Comparison of ENCODE assay signal across 18 mouse cellular contexts in the genomic region with DNA sequence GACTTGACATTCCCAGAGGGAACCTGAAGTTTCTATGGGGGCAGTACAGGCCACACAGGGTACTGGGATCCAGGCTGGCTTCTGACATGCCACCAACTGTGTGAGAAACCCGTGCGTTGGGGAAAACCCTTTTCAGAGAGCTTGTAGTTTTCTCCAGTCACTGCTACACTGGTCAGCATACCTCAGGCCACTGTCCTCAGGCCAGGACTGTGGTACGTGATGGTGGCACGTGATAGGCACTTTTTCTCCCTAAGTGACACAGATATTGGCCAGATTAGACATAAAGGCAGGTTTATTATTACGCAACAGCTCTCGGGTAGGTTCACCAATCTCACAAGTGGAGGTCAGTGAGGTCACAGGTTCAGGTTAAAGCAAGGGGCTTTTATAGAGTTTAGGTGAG. TPM values are rescaled to one million over a fixed set of nuclear protein-coding genes. Genes with fewer than 3 reads are reported as not detected.
A peak's percentile ranks its signal among the peaks of the same experiment; 100 is the strongest.
DNase-seq lines count a peak whose midpoint lies in the region; ATAC-seq and TF ChIP-seq lines count a peak whose summit lies in the region.
"Had no signal": no experiment of that assay in that cellular context is flagged by ENCODE, and none has a peak within 500 bp of the region (broad histone marks: within the 10 kb centered on the region; RNA-seq: fewer than 3 reads in every experiment).

No protein-coding gene starts in this region.

- no peak overlapping the region for H3K27ac ChIP-seq in liver, adult 2 months (replicated peaks; ENCODE audit: insufficient read depth, low read depth, low read length)
- no peak overlapping the region for H3K27ac ChIP-seq in liver, embryonic 11.5 days (ENCODE audit: low read depth, low read length)
- H3K27ac ChIP-seq in hindbrain, embryonic 11.5 days (ENCODE audit: low read depth, low read length), result peak overlapping the region; percentile 78
- peak overlapping the region; percentile 93 for H3K27ac ChIP-seq in midbrain, embryonic 10.5 days (replicated peaks)
- 0 out of 2 replicates have a peak overlapping the region, but pooled peaks have one; percentile 77 for H3K27ac ChIP-seq in midbrain, postnatal 0 days (ENCODE audit: low read depth, low read length)
- H3K27ac ChIP-seq: embryonic facial prominence, embryonic 15.5 days; limb, embryonic 15.5 days had no signal

- DNase-seq in liver, adult 2 months (ENCODE audit: extremely low read depth, low read depth, low spot score), result peak; percentile 77
- DNase-seq in liver, embryonic 11.5 days (ENCODE audit: low spot score), result no peak
- DNase-seq in hindbrain, embryonic 11.5 days (ENCODE audit: low spot score), result no peak
- DNase-seq in midbrain, embryonic 10.5 days (ENCODE audit: low spot score), result peak; percentile 13
- no peak for DNase-seq in midbrain, postnatal 0 days (ENCODE audit: low spot score)
- no peak for DNase-seq in kidney, postnatal 10 days
- DNase-seq in urinary bladder, postnatal 14 days (ENCODE audit: low spot score), result no peak
- DNase-seq: cerebellum, postnatal 36 days; heart, adult 18-20 months; heart, postnatal 36 days; liver, postnatal 0 days; lung, postnatal 10 days had no signal

- 0 out of 2 replicates have a peak, but pooled peaks cover 1% of the 10 kb centered on the region for H3K4me1 ChIP-seq in liver, adult 2 months (ENCODE audit: control insufficient read depth, insufficient read depth, low read length)
- H3K4me1 ChIP-seq in liver, embryonic 11.5 days (replicated peaks; ENCODE audit: control insufficient read depth, insufficient read depth, low read length), result no peaks in the 10 kb centered on the region
- H3K4me1 ChIP-seq in hindbrain, embryonic 11.5 days (replicated peaks; ENCODE audit: control insufficient read depth, insufficient read depth, low read length), result peaks cover 27% of the 10 kb centered on the region
- peaks cover 66% of the 10 kb centered on the region for H3K4me1 ChIP-seq in midbrain, embryonic 10.5 days
- H3K4me1 ChIP-seq in midbrain, postnatal 0 days (ENCODE audit: insufficient read depth, low read length), result peaks cover 29% of the 10 kb centered on the region

- TF ChIP-seq CTCF in liver, adult 2 months (IDR thresholded peaks at IDR 0.05; ENCODE audit: low read depth, low read length), result no peak
- peak; percentile 28 for TF ChIP-seq CTCF in midbrain, postnatal 0 days (IDR thresholded peaks at IDR 0.05)

- no peak overlapping the region for H3K9ac ChIP-seq in liver, adult 2 months (ENCODE audit: low read depth, low read length)
- H3K9ac ChIP-seq in liver, embryonic 11.5 days (ENCODE audit: low read depth, low read length), result no peak overlapping the region
- no peak overlapping the region for H3K9ac ChIP-seq in hindbrain, embryonic 11.5 days (ENCODE audit: low read depth, low read length)
- H3K9ac ChIP-seq in midbrain, postnatal 0 days (replicated peaks; ENCODE audit: low read length, poor library complexity, severe bottlenecking), result no peak overlapping the region
- H3K9ac ChIP-seq: embryonic facial prominence, embryonic 15.5 days; limb, embryonic 15.5 days; liver, postnatal 0 days; neural tube, embryonic 15.5 days had no signal

- no peak for TF ChIP-seq POLR2A in liver, adult 2 months (IDR thresholded peaks at IDR 0.05; ENCODE audit: extremely low read depth, insufficient read depth, low read length)

- H3K27me3 ChIP-seq in liver, adult 2 months (ENCODE audit: control insufficient read depth, insufficient read depth, low read length), result peaks cover 2% of the 10 kb centered on the region; the same call in 1 of the 2 replicates
- H3K27me3 ChIP-seq in liver, embryonic 11.5 days (replicated peaks; ENCODE audit: control insufficient read depth, insufficient read depth, low read length), result no peaks in the 10 kb centered on the region
- H3K27me3 ChIP-seq in hindbrain, embryonic 11.5 days (ENCODE audit: control insufficient read depth, insufficient read depth, low read length), result no peaks in the 10 kb centered on the region
- 0 out of 2 replicates have a peak, but pooled peaks cover 15% of the 10 kb centered on the region for H3K27me3 ChIP-seq in midbrain, embryonic 10.5 days (ENCODE audit: low read depth, poor library complexity, severe bottlenecking)
- no peaks in the 10 kb centered on the region for H3K27me3 ChIP-seq in midbrain, postnatal 0 days (ENCODE audit: insufficient read depth, low read length)
- H3K27me3 ChIP-seq: embryonic facial prominence, embryonic 15.5 days; limb, embryonic 15.5 days; neural tube, embryonic 15.5 days had no signal

- no peak overlapping the region for H3K4me2 ChIP-seq in liver, embryonic 11.5 days
- H3K4me2 ChIP-seq in hindbrain, embryonic 11.5 days (replicated peaks; ENCODE audit: low read depth, low read length), result no peak overlapping the region
- 0 out of 2 replicates have a peak overlapping the region, but pooled peaks have one; percentile 1 for H3K4me2 ChIP-seq in midbrain, postnatal 0 days (ENCODE audit: low read depth, low read length, poor library complexity, severe bottlenecking)
- H3K4me2 ChIP-seq: embryonic facial prominence, embryonic 15.5 days; limb, embryonic 15.5 days had no signal

- H3K79me2 ChIP-seq in liver, adult 2 months (ENCODE audit: control insufficient read depth, insufficient read depth, low read length), result no peaks in the 10 kb centered on the region

- ATAC-seq in liver, embryonic 11.5 days (replicated peaks; ENCODE audit: low FRiP score), result no peak
- no peak for ATAC-seq in hindbrain, embryonic 11.5 days (ENCODE audit: low FRiP score)
- no peak for ATAC-seq in midbrain, postnatal 0 days (ENCODE audit: low FRiP score)
- ATAC-seq in megakaryocyte, adult 5-6 weeks (ENCODE audit: poor library complexity, severe bottlenecking), result no peak
- ATAC-seq: intestine, embryonic 16.5 days; liver, postnatal 0 days had no signal

- H3K36me3 ChIP-seq in liver, adult 2 months (ENCODE audit: control insufficient read depth, insufficient read depth, low read length), result no peaks in the 10 kb centered on the region
- no peaks in the 10 kb centered on the region for H3K36me3 ChIP-seq in liver, embryonic 11.5 days (ENCODE audit: control insufficient read depth, insufficient read depth, low read length)
- no peaks in the 10 kb centered on the region for H3K36me3 ChIP-seq in hindbrain, embryonic 11.5 days (ENCODE audit: control insufficient read depth, insufficient read depth, low read length)
- no peaks in the 10 kb centered on the region for H3K36me3 ChIP-seq in midbrain, embryonic 10.5 days
- H3K36me3 ChIP-seq in midbrain, postnatal 0 days (ENCODE audit: insufficient read depth, low read length), result no peaks in the 10 kb centered on the region
- H3K36me3 ChIP-seq: embryonic facial prominence, embryonic 15.5 days; limb, embryonic 15.5 days; neural tube, embryonic 15.5 days had no signal

- H3K9me3 ChIP-seq in liver, embryonic 11.5 days (ENCODE audit: control insufficient read depth, low read length), result no peaks in the 10 kb centered on the region
- no peaks in the 10 kb centered on the region for H3K9me3 ChIP-seq in hindbrain, embryonic 11.5 days (ENCODE audit: control insufficient read depth, low read length)
- H3K9me3 ChIP-seq in midbrain, embryonic 10.5 days (replicated peaks), result no peaks in the 10 kb centered on the region
- no peaks in the 10 kb centered on the region for H3K9me3 ChIP-seq in midbrain, postnatal 0 days (ENCODE audit: low read length)
- H3K9me3 ChIP-seq: embryonic facial prominence, embryonic 15.5 days; limb, embryonic 15.5 days; megakaryocyte, embryonic 14.5 days; neural tube, embryonic 15.5 days had no signal

- WGBS in liver, adult 2 months, result 37% methylated on average over 6 of the region's 6 CpGs
- WGBS in liver, embryonic 11.5 days, result 68% methylated on average over 6 of the region's 6 CpGs
- 70% methylated on average over 6 of the region's 6 CpGs for WGBS in hindbrain, embryonic 11.5 days
- 71% methylated on average over 6 of the region's 6 CpGs for WGBS in midbrain, embryonic 10.5 days
- WGBS in midbrain, postnatal 0 days, result 58% methylated on average over 6 of the region's 6 CpGs

- no peak overlapping the region for H3K4me3 ChIP-seq in liver, adult 2 months (ENCODE audit: insufficient read depth, low read depth, low read length)
- no peak overlapping the region for H3K4me3 ChIP-seq in liver, embryonic 11.5 days (ENCODE audit: low read depth, low read length)
- H3K4me3 ChIP-seq in hindbrain, embryonic 11.5 days (ENCODE audit: low read depth, low read length), result no peak overlapping the region
- no peak overlapping the region for H3K4me3 ChIP-seq in midbrain, embryonic 10.5 days
- H3K4me3 ChIP-seq in midbrain, postnatal 0 days (ENCODE audit: low read depth, low read length), result no peak overlapping the region
- H3K4me3 ChIP-seq: embryonic facial prominence, embryonic 15.5 days; limb, embryonic 15.5 days; megakaryocyte, embryonic 14.5 days; neural tube, embryonic 15.5 days had no signal

RNA-seq across cellular contexts. Expression of gene Tpra1, which starts 41.6 kb away (rescaled TPM):
- 15.8 and 18.3 TPM in 2 replicates for total RNA-seq in liver, adult 2 months (2014; rRNA removed)
- polyA plus RNA-seq in liver, adult 2 months (2012; rRNA removed), result 60.2 and 76.3 TPM in 2 replicates
- polyA plus RNA-seq in liver, embryonic 11.5 days (2014; fragmentation: Nextera tagmentation; extraction: Ambion mirVana), result 55.1 and 56.7 TPM in 2 replicates
- 40.1 and 45.4 TPM in 2 replicates for polyA plus RNA-seq in hindbrain, embryonic 11.5 days (2014; fragmentation: Nextera tagmentation; extraction: Ambion mirVana)
- 56.0 and 57.6 TPM in 2 replicates for polyA plus RNA-seq in midbrain, embryonic 10.5 days (2016; fragmentation: Nextera tagmentation; extraction: Ambion mirVana)
- 65.7 and 69.7 TPM in 2 replicates for total RNA-seq in midbrain, postnatal 0 days (2014; rRNA removed)
- 52.7 and 67.5 TPM in 2 replicates for polyA plus RNA-seq in midbrain, postnatal 0 days (2015; fragmentation: Nextera tagmentation; extraction: Ambion mirVana)
- 24.0 and 26.1 TPM in 2 replicates for total RNA-seq in megakaryocyte, adult 5-6 weeks (2015)
- total RNA-seq in megakaryocyte, adult 5-6 weeks (2017), result 32.4 and 35.5 TPM in 2 replicates

RNA-seq across cellular contexts. Expression of gene Mcm2, which starts 45.1 kb away (rescaled TPM):
- 3.3 and 5.5 TPM in 2 replicates for total RNA-seq in liver, adult 2 months (2014; rRNA removed)
- polyA plus RNA-seq in liver, adult 2 months (2012; rRNA removed), result 2.4 and 3.1 TPM in 2 replicates
- 254 and 284 TPM in 2 replicates for polyA plus RNA-seq in liver, embryonic 11.5 days (2014; fragmentation: Nextera tagmentation; extraction: Ambion mirVana)
- 146 and 191 TPM in 2 replicates for polyA plus RNA-seq in hindbrain, embryonic 11.5 days (2014; fragmentation: Nextera tagmentation; extraction: Ambion mirVana)
- 290 and 301 TPM in 2 replicates for polyA plus RNA-seq in midbrain, embryonic 10.5 days (2016; fragmentation: Nextera tagmentation; extraction: Ambion mirVana)
- total RNA-seq in midbrain, postnatal 0 days (2014; rRNA removed), result 11.4 and 16.2 TPM in 2 replicates
- polyA plus RNA-seq in midbrain, postnatal 0 days (2015; fragmentation: Nextera tagmentation; extraction: Ambion mirVana), result 7.6 and 7.7 TPM in 2 replicates
- total RNA-seq in megakaryocyte, adult 5-6 weeks (2015), result 45.4 and 47.7 TPM in 2 replicates
- total RNA-seq in megakaryocyte, adult 5-6 weeks (2017), result 77.2 TPM in 2 replicates

Comparison
In these comparisons a context has a peak if more than half of its experiments do, and no peak if none do; other contexts are left out.
1. DNase-seq: peak in liver, adult 2 months (single experiment) and midbrain, embryonic 10.5 days (single experiment); none in liver, embryonic 11.5 days (single experiment), hindbrain, embryonic 11.5 days (single experiment), midbrain, postnatal 0 days (single experiment), kidney, postnatal 10 days (single experiment) and urinary bladder, postnatal 14 days (single experiment).
2. RNA of gene Mcm2, which starts 45.1 kb away (polyA plus RNA-seq): 290 to 301 TPM in midbrain, embryonic 10.5 days, 254 to 284 TPM in liver, embryonic 11.5 days and 146 to 191 TPM in hindbrain, embryonic 11.5 days; 7.6 to 7.7 TPM in midbrain, postnatal 0 days and 2.4 to 3.1 TPM in liver, adult 2 months; every median in the first group is over 10 times any median in the second.
3. H3K27ac ChIP-seq: peak in hindbrain, embryonic 11.5 days (single experiment), midbrain, embryonic 10.5 days (single experiment) and midbrain, postnatal 0 days (single experiment); none in liver, adult 2 months (single experiment) and liver, embryonic 11.5 days (single experiment).